Mouse (Mus musculus): ENCODE measurements around the gene Natd1.

- TF ChIP-seq CTCF (IDR thresholded peaks at IDR 0.05; ENCODE audit: low read depth) = no peak
- TF ChIP-seq EP300 (IDR thresholded peaks at IDR 0.05; ENCODE audit: low read depth) = no peak
These were observed 4.9 kb downstream of the Natd1 start for GRCm38 (mm10) chr11:60909626-60910025.

Measured in liver, embryonic 14.5 days (tissue).